Mouse (Mus musculus): ENCODE measurements around the gene Vgf.

GRCm38 (mm10) chr5:137031076-137032032 is 5.2 kb downstream of the Vgf start:
- TF ChIP-seq CTCF (IDR thresholded peaks at IDR 0.05; ENCODE audit: low read depth, low read length), result no peak
- TF ChIP-seq POLR2A (IDR thresholded peaks at IDR 0.05; ENCODE audit: borderline replicate concordance, low read depth, low read length), result no peak
